Mouse (Mus musculus): Measurements from ENCODE around the gene Selp. TPM values are rescaled to one million over a fixed set of nuclear protein-coding genes. Genes with fewer than 3 reads are reported as not detected.

Selp gene
- polyA plus RNA-seq, 1 experiment: not detected

GRCm38 (mm10) chr1:164115647-164116046 is 583 bp downstream of the Selp start:
- peak in 1 of 2 experiments; percentile 13 for DNase-seq (ENCODE audit: extremely low spot score in 1 of 2, low spot score in 1 of 2)

GRCm38 (mm10) chr1:164117869-164118268 is 2.8 kb downstream of the Selp start:
- DNase-seq (ENCODE audit: extremely low spot score in 1 of 2, low spot score in 1 of 2): peak in 1 of 2 experiments; percentile 23

GRCm38 (mm10) chr1:164119892-164120776 is 5.1 kb downstream of the Selp start:
- DNase-seq (ENCODE audit: extremely low spot score in 1 of 2, low spot score in 1 of 2): no peak

- no peak for DNase-seq (ENCODE audit: extremely low spot score in 1 of 2, low spot score in 1 of 2)
These were observed 5.7 kb downstream of the Selp start for GRCm38 (mm10) chr1:164120777-164121158.

GRCm38 (mm10) chr1:164123836-164124235 is 8.8 kb downstream of the Selp start:
- no peak for DNase-seq (ENCODE audit: extremely low spot score in 1 of 2, low spot score in 1 of 2)

- DNase-seq (ENCODE audit: extremely low spot score in 1 of 2, low spot score in 1 of 2): no peak
These were observed 14.9 kb downstream of the Selp start for GRCm38 (mm10) chr1:164130013-164130412.

- DNase-seq (ENCODE audit: extremely low spot score in 1 of 2, low spot score in 1 of 2): no peak
These were observed 17.5 kb downstream of the Selp start for GRCm38 (mm10) chr1:164132609-164133008.

GRCm38 (mm10) chr1:164134101-164134500 is 19.0 kb downstream of the Selp start:
- DNase-seq (ENCODE audit: extremely low spot score in 1 of 2, low spot score in 1 of 2): no peak

GRCm38 (mm10) chr1:164135360-164135759 is 20.3 kb downstream of the Selp start:
- no peak for DNase-seq (ENCODE audit: extremely low spot score in 1 of 2, low spot score in 1 of 2)

GRCm38 (mm10) chr1:164135960-164136359 is 20.9 kb downstream of the Selp start:
- DNase-seq (ENCODE audit: extremely low spot score in 1 of 2, low spot score in 1 of 2): no peak

- no peak for DNase-seq (ENCODE audit: extremely low spot score in 1 of 2, low spot score in 1 of 2)
These were observed 21.6 kb downstream of the Selp start for GRCm38 (mm10) chr1:164136636-164137035.

GRCm38 (mm10) chr1:164138365-164139130 is 23.5 kb downstream of the Selp start:
- DNase-seq (ENCODE audit: extremely low spot score in 1 of 2, low spot score in 1 of 2): peak; percentile 20 to 88

- no peak for DNase-seq (ENCODE audit: extremely low spot score in 1 of 2, low spot score in 1 of 2)
These were observed 24.4 kb downstream of the Selp start for GRCm38 (mm10) chr1:164139464-164139863.

- DNase-seq (ENCODE audit: extremely low spot score in 1 of 2, low spot score in 1 of 2): no peak
These were observed 34.0 kb downstream of the Selp start for GRCm38 (mm10) chr1:164149083-164149482.

GRCm38 (mm10) chr1:164151387-164152088 is 36.5 kb downstream of the Selp start, which contains the start of gene F5:
TSS of gene F5 (plus strand) at chr1:164151838.
- no peak for DNase-seq (ENCODE audit: extremely low spot score in 1 of 2, low spot score in 1 of 2)

GRCm38 (mm10) chr1:164152836-164153235 is 37.8 kb downstream of the Selp start:
- DNase-seq (ENCODE audit: extremely low spot score in 1 of 2, low spot score in 1 of 2): no peak

GRCm38 (mm10) chr1:164154983-164155382 is 39.9 kb downstream of the Selp start:
- DNase-seq (ENCODE audit: extremely low spot score in 1 of 2, low spot score in 1 of 2): no peak

- no peak for DNase-seq (ENCODE audit: extremely low spot score in 1 of 2, low spot score in 1 of 2)
These were observed 43.5 kb downstream of the Selp start for GRCm38 (mm10) chr1:164158571-164158970.

- DNase-seq (ENCODE audit: extremely low spot score in 1 of 2, low spot score in 1 of 2): no peak
These were observed 44.7 kb downstream of the Selp start for GRCm38 (mm10) chr1:164159781-164160180.

GRCm38 (mm10) chr1:164162745-164163144 is 47.7 kb downstream of the Selp start:
- no peak for DNase-seq (ENCODE audit: extremely low spot score in 1 of 2, low spot score in 1 of 2)

- no peak for DNase-seq (ENCODE audit: extremely low spot score in 1 of 2, low spot score in 1 of 2)
These were observed 53.8 kb downstream of the Selp start for GRCm38 (mm10) chr1:164168818-164169217.

Data from frontal cortex, adult 2 months (tissue).